In genomic region chr4:134041317-134042123, GRCm38 (mm10) we compare ENCODE assay signal across 8 mouse cellular contexts. TPM values are rescaled to one million over a fixed set of nuclear protein-coding genes. Genes with fewer than 3 reads are reported as not detected.
A peak's percentile ranks its signal among the peaks of the same experiment; 100 is the strongest.
DNase-seq lines count a peak whose midpoint lies in the region; ATAC-seq and TF ChIP-seq lines count a peak whose summit lies in the region.

No protein-coding gene starts in this region.

- no peak for TF ChIP-seq POLR2A in limb, embryonic 14.5 days (IDR thresholded peaks at IDR 0.05; ENCODE audit: borderline replicate concordance, extremely low read depth, insufficient read depth, insufficient read length)

- no peak overlapping the region for H3K27ac ChIP-seq in heart, embryonic 11.5 days (ENCODE audit: low read depth, low read length)
- no peak overlapping the region for H3K27ac ChIP-seq in limb, embryonic 14.5 days (replicated peaks; ENCODE audit: low read depth, low read length)

- no peak overlapping the region for H3K4me3 ChIP-seq in heart, embryonic 11.5 days (ENCODE audit: low read depth, low read length)
- H3K4me3 ChIP-seq in limb, embryonic 14.5 days (replicated peaks; ENCODE audit: low read length) = no peak overlapping the region

- no peak overlapping the region for H3K4me2 ChIP-seq in heart, embryonic 11.5 days
- no peak overlapping the region for H3K4me2 ChIP-seq in limb, embryonic 14.5 days (replicated peaks; ENCODE audit: low read depth, low read length, severe bottlenecking)

- no peak overlapping the region for H3K9ac ChIP-seq in heart, embryonic 11.5 days (ENCODE audit: low read depth, low read length)
- no peak overlapping the region for H3K9ac ChIP-seq in limb, embryonic 14.5 days (ENCODE audit: low read depth, low read length, severe bottlenecking)

- peak; percentile 49 for DNase-seq in heart, postnatal 4 days
- DNase-seq in 416B (ENCODE audit: low read depth) = peak; percentile 91
- DNase-seq in NIH3T3 (ENCODE audit: low read depth) = peak; percentile 56
- DNase-seq in limb, embryonic 14.5 days (ENCODE audit: low spot score) = peak; percentile 78
- DNase-seq in frontal cortex, postnatal 36 days (ENCODE audit: low spot score in 2 of 2) = no peak
- DNase-seq in left cerebral cortex, adult 18-20 months (ENCODE audit: low spot score in 2 of 2) = no peak
- DNase-seq in gastrocnemius, adult 18-20 months (ENCODE audit: low spot score) = no peak

- no peaks in the 10 kb centered on the region for H3K9me3 ChIP-seq in heart, embryonic 11.5 days (replicated peaks; ENCODE audit: control insufficient read depth, low read length)
- no peaks in the 10 kb centered on the region for H3K9me3 ChIP-seq in limb, embryonic 14.5 days (ENCODE audit: control insufficient read depth, low read length)

- H3K4me1 ChIP-seq in heart, embryonic 11.5 days (ENCODE audit: control insufficient read depth, insufficient read depth, low read length) = no peaks in the 10 kb centered on the region
- no peaks in the 10 kb centered on the region for H3K4me1 ChIP-seq in limb, embryonic 14.5 days (ENCODE audit: control insufficient read depth, insufficient read depth, low read length)

- no peaks in the 10 kb centered on the region for H3K27me3 ChIP-seq in heart, embryonic 11.5 days (ENCODE audit: control insufficient read depth, insufficient read depth, low read length)
- H3K27me3 ChIP-seq in limb, embryonic 14.5 days (ENCODE audit: control insufficient read depth, insufficient read depth, low read length) = no peaks in the 10 kb centered on the region

- WGBS in heart, embryonic 11.5 days (ENCODE audit: insufficient replicate concordance) = 47% methylated on average over 9 of the region's 9 CpGs
- 41% methylated on average over 9 of the region's 9 CpGs for WGBS in limb, embryonic 14.5 days

- no peaks in the 10 kb centered on the region for H3K36me3 ChIP-seq in heart, embryonic 11.5 days (ENCODE audit: control insufficient read depth, insufficient read depth, low read length)
- H3K36me3 ChIP-seq in limb, embryonic 14.5 days (ENCODE audit: control insufficient read depth, insufficient read depth, low read length) = no peaks in the 10 kb centered on the region

- no peak for ATAC-seq in heart, embryonic 11.5 days (replicated peaks; ENCODE audit: insufficient number of reproducible peaks, low FRiP score, low TSS enrichment)
- ATAC-seq in limb, embryonic 14.5 days (ENCODE audit: low FRiP score, low read depth) = peak; percentile 50; the same call in 1 of the 2 replicates

RNA-seq across cellular contexts. Expression of gene Zfp683, which starts 12.1 kb away (rescaled TPM):
- total RNA-seq in heart, postnatal 4 days (2021) = not detected
- polyA plus RNA-seq in heart, embryonic 11.5 days (2014; fragmentation: Nextera tagmentation; extraction: Ambion mirVana) = not detected in 2 replicates
- 0.04 and 0.08 TPM in 2 replicates for polyA plus RNA-seq in limb, embryonic 14.5 days (2012; rRNA removed)
- not detected in 2 replicates for polyA plus RNA-seq in limb, embryonic 14.5 days (2014; fragmentation: Nextera tagmentation; extraction: Ambion mirVana)
- not detected for total RNA-seq in left cerebral cortex, adult 18-20 months (2021)
- not detected for total RNA-seq in gastrocnemius, adult 18-20 months (2021)

RNA-seq across cellular contexts. Expression of gene Crybg2, which starts 19.1 kb away (rescaled TPM):
- total RNA-seq in heart, postnatal 4 days (2021) = not detected
- 0.52 and 1.1 TPM in 2 replicates for polyA plus RNA-seq in heart, embryonic 11.5 days (2014; fragmentation: Nextera tagmentation; extraction: Ambion mirVana)
- 8.2 and 11.3 TPM in 2 replicates for polyA plus RNA-seq in limb, embryonic 14.5 days (2012; rRNA removed)
- polyA plus RNA-seq in limb, embryonic 14.5 days (2014; fragmentation: Nextera tagmentation; extraction: Ambion mirVana) = 12.3 and 12.4 TPM in 2 replicates
- 1 to 10 TPM; 4.4 to 5.7 TPM for total RNA-seq in left cerebral cortex, adult 18-20 months (2021)
- total RNA-seq in gastrocnemius, adult 18-20 months (2021) = under 1 TPM in 1 of 2 experiments, not detected in 1; 0.07 TPM

RNA-seq across cellular contexts. Expression of gene Lin28a, which starts 22.9 kb away (rescaled TPM):
- total RNA-seq in heart, postnatal 4 days (2021) = under 1 TPM; 0.27 to 0.29 TPM
- polyA plus RNA-seq in heart, embryonic 11.5 days (2014; fragmentation: Nextera tagmentation; extraction: Ambion mirVana) = 0.21 and 0.30 TPM in 2 replicates
- 0.11 and 0.37 TPM in 2 replicates for polyA plus RNA-seq in limb, embryonic 14.5 days (2012; rRNA removed)
- polyA plus RNA-seq in limb, embryonic 14.5 days (2014; fragmentation: Nextera tagmentation; extraction: Ambion mirVana) = 0.07 TPM in 1 of 2 replicates, not detected in the other
- not detected for total RNA-seq in left cerebral cortex, adult 18-20 months (2021)
- under 1 TPM; 0.30 to 0.43 TPM for total RNA-seq in gastrocnemius, adult 18-20 months (2021)

RNA-seq across cellular contexts. Expression of gene Dhdds, which starts 40.8 kb away (rescaled TPM):
- total RNA-seq in heart, postnatal 4 days (2021) = 10 to 100 TPM; 39.1 to 40.7 TPM
- polyA plus RNA-seq in heart, embryonic 11.5 days (2014; fragmentation: Nextera tagmentation; extraction: Ambion mirVana) = 35.3 and 35.6 TPM in 2 replicates
- polyA plus RNA-seq in limb, embryonic 14.5 days (2012; rRNA removed) = 47.6 and 54.0 TPM in 2 replicates
- polyA plus RNA-seq in limb, embryonic 14.5 days (2014; fragmentation: Nextera tagmentation; extraction: Ambion mirVana) = 45.1 and 47.2 TPM in 2 replicates
- 10 to 100 TPM; 64.6 to 68.5 TPM for total RNA-seq in left cerebral cortex, adult 18-20 months (2021)
- total RNA-seq in gastrocnemius, adult 18-20 months (2021) = 1 to 10 TPM; 8.6 to 9.7 TPM

RNA-seq across cellular contexts. Expression of gene Cd52, which starts 53.4 kb away (rescaled TPM):
- total RNA-seq in heart, postnatal 4 days (2021) = 1 to 10 TPM; 4.3 to 5.6 TPM
- 3.9 and 6.2 TPM in 2 replicates for polyA plus RNA-seq in heart, embryonic 11.5 days (2014; fragmentation: Nextera tagmentation; extraction: Ambion mirVana)
- 9.0 and 10.3 TPM in 2 replicates for polyA plus RNA-seq in limb, embryonic 14.5 days (2012; rRNA removed)
- polyA plus RNA-seq in limb, embryonic 14.5 days (2014; fragmentation: Nextera tagmentation; extraction: Ambion mirVana) = 15.5 and 18.1 TPM in 2 replicates
- 1 to 10 TPM; 2.7 to 4.1 TPM for total RNA-seq in left cerebral cortex, adult 18-20 months (2021)
- total RNA-seq in gastrocnemius, adult 18-20 months (2021) = under 1 TPM; 0.84 to 1.00 TPM

Comparison
In these comparisons a context has a peak if more than half of its experiments do, and no peak if none do; other contexts are left out.
1. DNase-seq: peak in heart, postnatal 4 days (single experiment), 416B (single experiment), NIH3T3 (single experiment) and limb, embryonic 14.5 days (single experiment); none in frontal cortex, postnatal 36 days (0 of 2), left cerebral cortex, adult 18-20 months (0 of 2) and gastrocnemius, adult 18-20 months (single experiment).
2. RNA of gene Crybg2, which starts 19.1 kb away (total RNA-seq): 4.4 to 5.7 TPM in left cerebral cortex, adult 18-20 months; not detected in heart, postnatal 4 days and 0.07 TPM in gastrocnemius, adult 18-20 months; every median in the first group is over 4 times any median in the second.